ENCODE assay signal across 25 mouse cellular contexts in genomic region chr3:85113565-85113964, GRCm38 (mm10).
DNase-seq lines count a peak whose midpoint lies in the region; ATAC-seq and TF ChIP-seq lines count a peak whose summit lies in the region.
"Had no signal": no experiment of that assay in that cellular context is flagged by ENCODE, and none has a peak within 500 bp of the region (broad histone marks: within the 10 kb centered on the region; RNA-seq: fewer than 3 reads in every experiment).

No protein-coding gene starts in this region.

- 0 out of 4 replicates have a peak, but pooled peaks cover 2 to 3% of the 10 kb centered on the region in 2 experiments for H3K4me1 ChIP-seq in CH12.LX (ENCODE audit: control insufficient read depth in 1 of 2, insufficient read depth in 2 of 2)
- no peaks in the 10 kb centered on the region for H3K4me1 ChIP-seq in hindbrain, embryonic 10.5 days (replicated peaks)
- no peaks in the 10 kb centered on the region for H3K4me1 ChIP-seq in thymus, adult 2 months (replicated peaks; ENCODE audit: control insufficient read depth, insufficient read depth, low read length)
- H3K4me1 ChIP-seq: embryonic facial prominence, embryonic 12.5 days; embryonic facial prominence, embryonic 15.5 days; hindbrain, embryonic 13.5 days; intestine, embryonic 15.5 days had no signal

- TF ChIP-seq RAD21 in CH12.LX (IDR thresholded peaks at IDR 0.05; ENCODE audit: low read depth, low read length) = no peak

- no peaks in the 10 kb centered on the region for H3K36me3 ChIP-seq in CH12.LX (replicated peaks in 1 of 2; ENCODE audit: control insufficient read depth in 1 of 2, insufficient read depth in 1 of 2, low read length in 1 of 2)
- no peaks in the 10 kb centered on the region for H3K36me3 ChIP-seq in hindbrain, embryonic 10.5 days
- H3K36me3 ChIP-seq in thymus, adult 2 months (ENCODE audit: control insufficient read depth, insufficient read depth, low read length) = no peaks in the 10 kb centered on the region
- H3K36me3 ChIP-seq: embryonic facial prominence, embryonic 12.5 days; embryonic facial prominence, embryonic 15.5 days; heart, embryonic 10.5 days; heart, embryonic 13.5 days; hindbrain, embryonic 13.5 days; intestine, embryonic 15.5 days had no signal

- no peak for TF ChIP-seq POLR2A in CH12.LX (IDR thresholded peaks at IDR 0.05; ENCODE audit: low read depth, low read length)
- no peak for TF ChIP-seq POLR2A in thymus, adult 2 months (IDR thresholded peaks at IDR 0.05; ENCODE audit: control insufficient read depth, extremely low read depth, insufficient read depth, low read length, poor library complexity)

- no peak overlapping the region for H3K9ac ChIP-seq in CH12.LX (ENCODE audit: insufficient read depth, low read depth)
- H3K9ac ChIP-seq: embryonic facial prominence, embryonic 12.5 days; embryonic facial prominence, embryonic 15.5 days; forebrain, postnatal 0 days; heart, embryonic 13.5 days; hindbrain, embryonic 13.5 days; intestine, embryonic 15.5 days had no signal

- H3K4me3 ChIP-seq in CH12.LX (replicated peaks in 1 of 3; ENCODE audit: low read depth in 2 of 3, low read length in 2 of 3, poor library complexity in 1 of 3) = no peak overlapping the region
- no peak overlapping the region for H3K4me3 ChIP-seq in hindbrain, embryonic 10.5 days
- no peak overlapping the region for H3K4me3 ChIP-seq in thymus, adult 2 months (ENCODE audit: control insufficient read depth, insufficient read depth, low read length)
- H3K4me3 ChIP-seq: embryonic facial prominence, embryonic 12.5 days; embryonic facial prominence, embryonic 15.5 days; gastrocnemius, adult 2 months; heart, adult 2 months; heart, embryonic 10.5 days; heart, embryonic 13.5 days; hindbrain, embryonic 13.5 days; intestine, embryonic 15.5 days had no signal

- DNase-seq in CH12.LX (ENCODE audit: extremely low read depth) = peak; percentile 4
- DNase-seq in hindbrain, embryonic 10.5 days (ENCODE audit: low spot score) = no peak
- no peak for DNase-seq in thymus, adult 2 months
- no peak for DNase-seq in kidney, adult 18-20 months
- DNase-seq: adrenal gland, adult 2 months; adrenal gland, postnatal 14 days; cerebellum, adult 11 months; cerebellum, adult 2 months; cerebellum, adult 9-11 months; cerebellum, postnatal 25 days; forebrain, postnatal 0 days; gastrocnemius, adult 2 months; gastrocnemius, postnatal 14 days; heart, adult 2 months; heart, postnatal 14 days had no signal

- ATAC-seq in common myeloid progenitor, adult 5-6 weeks (replicated peaks; ENCODE audit: low read depth, poor library complexity, severe bottlenecking) = peak; percentile 54
- peak; percentile 62 for ATAC-seq in megakaryocyte progenitor cell, adult 5-6 weeks (replicated peaks; ENCODE audit: poor library complexity)
- ATAC-seq: forebrain, embryonic 14.5 days; forebrain, postnatal 0 days; hindbrain, embryonic 16.5 days; intestine, embryonic 15.5 days had no signal

- dilution Hi-C loops in CH12.LX (cut with MboI; ENCODE audit: extremely low pct_ligation_motif_present, extremely low pct_unique_long_range_greater_than_20kb, low sequenced_read_pairs) = no loop called here

- H3K9me3 ChIP-seq in CH12.LX (replicated peaks; ENCODE audit: low read length) = no peaks in the 10 kb centered on the region
- H3K9me3 ChIP-seq in hindbrain, embryonic 10.5 days = no peaks in the 10 kb centered on the region
- H3K9me3 ChIP-seq: embryonic facial prominence, embryonic 12.5 days; embryonic facial prominence, embryonic 15.5 days; heart, embryonic 10.5 days; heart, embryonic 13.5 days; hindbrain, embryonic 13.5 days; intestine, embryonic 15.5 days had no signal

- TF ChIP-seq EP300 in CH12.LX (IDR thresholded peaks at IDR 0.05; ENCODE audit: low read length) = no peak

- no peaks in the 10 kb centered on the region for H3K27me3 ChIP-seq in CH12.LX (replicated peaks)
- no peaks in the 10 kb centered on the region for H3K27me3 ChIP-seq in hindbrain, embryonic 10.5 days (ENCODE audit: insufficient read depth, poor library complexity, severe bottlenecking)
- H3K27me3 ChIP-seq in thymus, adult 2 months (ENCODE audit: control insufficient read depth, insufficient read depth, low read length) = no peaks in the 10 kb centered on the region
- H3K27me3 ChIP-seq: embryonic facial prominence, embryonic 12.5 days; embryonic facial prominence, embryonic 15.5 days; heart, embryonic 13.5 days; hindbrain, embryonic 13.5 days; intestine, embryonic 15.5 days had no signal

- H3K79me2 ChIP-seq in CH12.LX (replicated peaks; ENCODE audit: control insufficient read depth, extremely low read depth, insufficient read depth, poor library complexity, severe bottlenecking) = no peaks in the 10 kb centered on the region

- 91% methylated on average over 1 of the region's 1 CpGs for whole genome bisulfite sequencing in hindbrain, embryonic 10.5 days
- 10% methylated on average over 1 of the region's 1 CpGs for WGBS in thymus, adult 2 months

- no peak overlapping the region for H3K4me2 ChIP-seq in CH12.LX (ENCODE audit: insufficient read depth, low read depth, poor library complexity, severe bottlenecking)
- H3K4me2 ChIP-seq: embryonic facial prominence, embryonic 12.5 days; embryonic facial prominence, embryonic 15.5 days; heart, embryonic 13.5 days; hindbrain, embryonic 13.5 days; intestine, embryonic 15.5 days had no signal

- in situ Hi-C loops in CH12.LX (cut with MboI; ENCODE audit: low pct_ligation_motif_present, low pct_unique_long_range_greater_than_20kb, low sequenced_read_pairs) = no loop called here

- TF ChIP-seq CTCF in CH12.LX (conservative IDR thresholded peaks at IDR 0.05 in 1 of 2, IDR thresholded peaks at IDR 0.05 in 1 of 2; ENCODE audit: low read depth in 2 of 2, low read length in 2 of 2) = no peak
- TF ChIP-seq CTCF in thymus, adult 2 months (IDR thresholded peaks at IDR 0.05; ENCODE audit: borderline replicate concordance, control insufficient read depth, extremely low read depth, insufficient read depth, low read length, poor library complexity) = no peak

- no peak overlapping the region for H3K27ac ChIP-seq in CH12.LX (ENCODE audit: insufficient read depth, low read depth)
- no peak overlapping the region for H3K27ac ChIP-seq in hindbrain, embryonic 10.5 days
- no peak overlapping the region for H3K27ac ChIP-seq in thymus, adult 2 months (ENCODE audit: control insufficient read depth, insufficient read depth, low read length)
- H3K27ac ChIP-seq: embryonic facial prominence, embryonic 12.5 days; embryonic facial prominence, embryonic 15.5 days; gastrocnemius, adult 2 months; heart, adult 2 months; heart, embryonic 10.5 days; heart, embryonic 13.5 days; hindbrain, embryonic 13.5 days; intestine, embryonic 15.5 days had no signal

TF ChIP-seq in CH12.LX, 34 proteins besides CTCF, POLR2A, EP300 and RAD21:
- TF ChIP-seq GABPA (IDR thresholded peaks at IDR 0.05; ENCODE audit: insufficient replicate concordance, low read depth, low read length) = no peak
- TF ChIP-seq CHD2 (IDR thresholded peaks at IDR 0.05; ENCODE audit: low read length) = no peak
- TF ChIP-seq IRF4 (IDR thresholded peaks at IDR 0.05; ENCODE audit: low read depth, low read length) = no peak
- no peak for TF ChIP-seq ZNF384 (IDR thresholded peaks at IDR 0.05; ENCODE audit: low read depth, low read length)
- TF ChIP-seq MAZ (IDR thresholded peaks at IDR 0.05; ENCODE audit: low read depth, low read length) = no peak
- TF ChIP-seq HCFC1 (IDR thresholded peaks at IDR 0.05; ENCODE audit: low read depth, low read length) = no peak
- TF ChIP-seq POLR2AphosphoS2 (IDR thresholded peaks at IDR 0.05; ENCODE audit: low read depth, low read length) = no peak
- TF ChIP-seq MAX (IDR thresholded peaks at IDR 0.05; ENCODE audit: low read length) = no peak
- TF ChIP-seq USF1 (IDR thresholded peaks at IDR 0.05; ENCODE audit: low read depth, low read length) = no peak
- no peak for TF ChIP-seq MAFK (IDR thresholded peaks at IDR 0.05; ENCODE audit: insufficient replicate concordance, low read length)
- TF ChIP-seq BHLHE40 (IDR thresholded peaks at IDR 0.05; ENCODE audit: low read depth, low read length) = no peak
- TF ChIP-seq USF2 (conservative IDR thresholded peaks at IDR 0.05; ENCODE audit: low read depth, low read length) = no peak
- TF ChIP-seq UBTF (IDR thresholded peaks at IDR 0.05; ENCODE audit: low read depth, low read length) = no peak
- TF ChIP-seq NRF1 (IDR thresholded peaks at IDR 0.05; ENCODE audit: low read depth, low read length) = no peak
- TF ChIP-seq NELFE (IDR thresholded peaks at IDR 0.05; ENCODE audit: low read depth, low read length) = no peak
- no peak for TF ChIP-seq JUND (conservative IDR thresholded peaks at IDR 0.05; ENCODE audit: low read depth, low read length)
